Mouse (Mus musculus) ES-Bruce4 (cell line): Measurements from ENCODE around the gene C2cd4a.

ENCODE experiments used
- CTCF ChIP-seq: IDR thresholded peaks from one replicate; pipeline ENCODE4 v1.8.1; 2011; ENCODE audit warnings: low read depth, low read length
- EP300 ChIP-seq: IDR thresholded peaks from 2 replicates; pipeline ENCODE4 v1.6.1; 2011; ENCODE audit warnings: low read depth, low read length; ENCODE audit not compliant: insufficient read depth
- POLR2A ChIP-seq: IDR thresholded peaks from one replicate; pipeline ENCODE4 v1.8.1; 2011; ENCODE audit warnings: low read length; ENCODE audit not compliant: insufficient read depth

DNA sequence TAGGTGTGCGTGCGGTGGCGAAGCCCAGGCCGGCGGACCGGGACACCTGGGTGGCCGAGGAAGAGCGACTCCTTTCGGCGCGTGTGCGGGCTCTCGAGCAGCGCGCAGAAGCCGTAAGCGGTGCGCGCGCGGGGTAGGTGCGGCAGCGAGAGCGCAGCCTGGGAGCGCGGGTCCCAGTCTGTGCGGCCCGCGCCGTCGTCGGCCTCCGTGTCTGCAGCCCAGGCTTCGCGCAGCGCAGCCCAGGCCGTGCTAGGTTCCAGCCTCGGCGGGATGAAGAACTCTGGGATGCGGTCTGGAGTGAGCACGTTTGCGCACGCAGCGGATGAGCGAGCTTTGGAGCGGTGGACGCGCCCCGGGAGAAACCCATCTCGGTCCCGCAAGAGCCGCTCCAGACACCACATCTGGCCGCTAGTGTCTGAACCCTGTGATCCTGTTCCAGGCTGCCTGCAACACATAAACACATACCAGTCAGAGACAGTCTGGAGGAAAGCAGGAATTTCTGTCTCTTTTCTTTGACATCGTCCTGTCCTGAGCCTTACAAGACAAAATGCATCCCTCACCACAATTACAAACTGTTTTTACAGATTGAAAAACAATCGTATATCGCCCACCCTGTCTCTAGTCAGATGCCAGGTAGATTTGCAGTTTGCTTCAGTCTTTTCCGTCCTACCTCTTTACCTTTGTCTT is 628 bp downstream of the C2cd4a start:
- no peak for TF ChIP-seq POLR2A
- TF ChIP-seq CTCF: no peak
- no peak for TF ChIP-seq EP300
